Mouse (Mus musculus): ENCODE measurements around the gene Pramel6. TPM values are rescaled to one million over a fixed set of nuclear protein-coding genes. Genes with fewer than 3 reads are reported as not detected.

The Pramel6 gene
- not detected for polyA plus RNA-seq (2014; fragmentation: Illumina TruSeq; extraction: RNeasy Lipid Tissue Mini Kit (QIAGEN cat#74804); ENCODE audit: low read depth, low replicate concordance)

GRCm38 (mm10) chr2:87506265-87506664, at the start of gene Pramel6:
Gene Pramel6 (plus strand): TSS chr2:87506565.

GRCm38 (mm10) chr2:87496993-87497392, 9.4 kb upstream of the Pramel6 start, which contains the start of gene Pramel7:
Gene Pramel7 (minus strand): TSS chr2:87497093.

DNA sequence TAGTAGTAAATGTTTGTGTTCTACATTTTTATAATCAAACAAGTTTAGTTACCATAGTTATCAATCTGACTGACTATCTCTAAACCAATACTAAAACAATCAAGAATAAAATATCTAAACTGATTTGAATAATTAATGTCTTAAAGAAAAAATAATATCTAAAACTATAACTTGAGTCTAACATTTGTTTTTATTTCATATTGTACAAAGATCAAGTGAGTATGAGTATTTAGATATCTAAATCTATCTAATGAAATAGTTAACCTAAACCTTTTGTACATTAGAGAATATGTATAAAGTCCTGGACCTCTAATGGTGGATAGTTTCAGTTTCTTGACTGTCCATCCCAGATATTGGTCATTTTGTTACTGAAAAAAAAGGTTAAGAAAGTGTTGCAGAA, 25.1 kb downstream of the Pramel6 start, which contains the start of gene Olfr153:
Gene Olfr153, plus strand, starts transcription at position 301 of the 400 bp plus-strand sequence.

DNA sequence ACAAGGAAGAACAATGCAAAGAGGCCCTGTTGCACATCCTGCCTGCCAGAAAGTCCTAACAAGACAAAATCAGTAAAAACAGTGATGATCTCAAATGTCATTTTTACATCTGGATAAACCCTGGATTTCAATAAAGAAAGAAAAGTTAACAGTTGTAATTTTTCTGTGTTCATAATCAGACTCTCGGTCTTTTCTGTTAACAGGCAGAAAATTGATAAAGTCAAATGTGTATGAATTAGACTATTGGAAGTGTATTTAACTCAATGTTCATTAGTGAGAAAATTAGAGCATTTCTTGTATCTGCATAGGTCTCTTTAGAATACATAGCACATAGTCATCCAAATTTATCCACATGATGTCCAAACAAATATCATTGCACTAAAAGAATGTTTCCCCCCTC, 39.1 kb downstream of the Pramel6 start, which contains the start of gene Olfr1128:
Gene Olfr1128, minus strand, starts transcription at position 101 of the 400 bp plus-strand sequence.

Other genes starting within 250 kb of the Pramel6 start
- gene Olfr1116, start 239.0 kb upstream of the Pramel6 start, polyA plus RNA-seq (2014; fragmentation: Illumina TruSeq; extraction: RNeasy Lipid Tissue Mini Kit (QIAGEN cat#74804); ENCODE audit: low read depth, low replicate concordance), result not detected
- not detected for gene Olfr1118, start 199.0 kb upstream of the Pramel6 start, polyA plus RNA-seq (2014; fragmentation: Illumina TruSeq; extraction: RNeasy Lipid Tissue Mini Kit (QIAGEN cat#74804); ENCODE audit: low read depth, low replicate concordance)
- gene Olfr1120, start 151.8 kb upstream of the Pramel6 start, polyA plus RNA-seq (2014; fragmentation: Illumina TruSeq; extraction: RNeasy Lipid Tissue Mini Kit (QIAGEN cat#74804); ENCODE audit: low read depth, low replicate concordance), result not detected
- not detected for gene Olfr1121, start 136.7 kb upstream of the Pramel6 start, polyA plus RNA-seq (2014; fragmentation: Illumina TruSeq; extraction: RNeasy Lipid Tissue Mini Kit (QIAGEN cat#74804); ENCODE audit: low read depth, low replicate concordance)
- not detected for gene Olfr1122, start 120.7 kb upstream of the Pramel6 start, polyA plus RNA-seq (2014; fragmentation: Illumina TruSeq; extraction: RNeasy Lipid Tissue Mini Kit (QIAGEN cat#74804); ENCODE audit: low read depth, low replicate concordance)
- not detected for gene Olfr1123, start 89.9 kb upstream of the Pramel6 start, polyA plus RNA-seq (2014; fragmentation: Illumina TruSeq; extraction: RNeasy Lipid Tissue Mini Kit (QIAGEN cat#74804); ENCODE audit: low read depth, low replicate concordance)
- gene Olfr1124, start 76.3 kb upstream of the Pramel6 start, polyA plus RNA-seq (2014; fragmentation: Illumina TruSeq; extraction: RNeasy Lipid Tissue Mini Kit (QIAGEN cat#74804); ENCODE audit: low read depth, low replicate concordance), result not detected
- gene Olfr1126, start 52.6 kb upstream of the Pramel6 start, polyA plus RNA-seq (2014; fragmentation: Illumina TruSeq; extraction: RNeasy Lipid Tissue Mini Kit (QIAGEN cat#74804); ENCODE audit: low read depth, low replicate concordance), result not detected
- not detected for gene Pramel7, start 9.5 kb upstream of the Pramel6 start, polyA plus RNA-seq (2014; fragmentation: Illumina TruSeq; extraction: RNeasy Lipid Tissue Mini Kit (QIAGEN cat#74804); ENCODE audit: low read depth, low replicate concordance)
- gene Olfr153, start 25.2 kb downstream of the Pramel6 start, polyA plus RNA-seq (2014; fragmentation: Illumina TruSeq; extraction: RNeasy Lipid Tissue Mini Kit (QIAGEN cat#74804); ENCODE audit: low read depth, low replicate concordance), result not detected
- gene Olfr1128, start 39.0 kb downstream of the Pramel6 start, polyA plus RNA-seq (2014; fragmentation: Illumina TruSeq; extraction: RNeasy Lipid Tissue Mini Kit (QIAGEN cat#74804); ENCODE audit: low read depth, low replicate concordance), result not detected
- gene Olfr1129, start 67.3 kb downstream of the Pramel6 start, polyA plus RNA-seq (2014; fragmentation: Illumina TruSeq; extraction: RNeasy Lipid Tissue Mini Kit (QIAGEN cat#74804); ENCODE audit: low read depth, low replicate concordance), result not detected
- not detected for gene Olfr1130, start 99.6 kb downstream of the Pramel6 start, polyA plus RNA-seq (2014; fragmentation: Illumina TruSeq; extraction: RNeasy Lipid Tissue Mini Kit (QIAGEN cat#74804); ENCODE audit: low read depth, low replicate concordance)
- gene Olfr1131, start 120.5 kb downstream of the Pramel6 start, polyA plus RNA-seq (2014; fragmentation: Illumina TruSeq; extraction: RNeasy Lipid Tissue Mini Kit (QIAGEN cat#74804); ENCODE audit: low read depth, low replicate concordance), result not detected
- not detected for gene Olfr1132, start 131.0 kb downstream of the Pramel6 start, polyA plus RNA-seq (2014; fragmentation: Illumina TruSeq; extraction: RNeasy Lipid Tissue Mini Kit (QIAGEN cat#74804); ENCODE audit: low read depth, low replicate concordance)
- not detected for gene Olfr1133, start 140.8 kb downstream of the Pramel6 start, polyA plus RNA-seq (2014; fragmentation: Illumina TruSeq; extraction: RNeasy Lipid Tissue Mini Kit (QIAGEN cat#74804); ENCODE audit: low read depth, low replicate concordance)
- not detected for gene Olfr1134, start 151.9 kb downstream of the Pramel6 start, polyA plus RNA-seq (2014; fragmentation: Illumina TruSeq; extraction: RNeasy Lipid Tissue Mini Kit (QIAGEN cat#74804); ENCODE audit: low read depth, low replicate concordance)
- gene Olfr1135, start 167.1 kb downstream of the Pramel6 start, polyA plus RNA-seq (2014; fragmentation: Illumina TruSeq; extraction: RNeasy Lipid Tissue Mini Kit (QIAGEN cat#74804); ENCODE audit: low read depth, low replicate concordance), result not detected
- not detected for gene Olfr1136, start 187.4 kb downstream of the Pramel6 start, polyA plus RNA-seq (2014; fragmentation: Illumina TruSeq; extraction: RNeasy Lipid Tissue Mini Kit (QIAGEN cat#74804); ENCODE audit: low read depth, low replicate concordance)
- not detected for gene Olfr1137, start 206.6 kb downstream of the Pramel6 start, polyA plus RNA-seq (2014; fragmentation: Illumina TruSeq; extraction: RNeasy Lipid Tissue Mini Kit (QIAGEN cat#74804); ENCODE audit: low read depth, low replicate concordance)
- not detected for gene Olfr1138, start 233.4 kb downstream of the Pramel6 start, polyA plus RNA-seq (2014; fragmentation: Illumina TruSeq; extraction: RNeasy Lipid Tissue Mini Kit (QIAGEN cat#74804); ENCODE audit: low read depth, low replicate concordance)
- gene Olfr1140, start 237.2 kb downstream of the Pramel6 start, polyA plus RNA-seq (2014; fragmentation: Illumina TruSeq; extraction: RNeasy Lipid Tissue Mini Kit (QIAGEN cat#74804); ENCODE audit: low read depth, low replicate concordance), result not detected
- not detected for gene Olfr1141, start 247.4 kb downstream of the Pramel6 start, polyA plus RNA-seq (2014; fragmentation: Illumina TruSeq; extraction: RNeasy Lipid Tissue Mini Kit (QIAGEN cat#74804); ENCODE audit: low read depth, low replicate concordance)

All from sigmoid colon, adult 10 weeks (tissue).